Mouse (Mus musculus) heart, embryonic 11.5 days (tissue): ENCODE data around the gene Prr14l. TPM values are rescaled to one million over a fixed set of nuclear protein-coding genes. Genes with fewer than 3 reads are reported as not detected.

ENCODE experiments used
- ATAC-seq: fragments of 200-750 bp; cut with Nextera tagmentation; replicated peaks from 2 replicates; pipeline ENCODE4 v1.8.0; 2017; ENCODE audit warnings: moderate library complexity; ENCODE audit not compliant: insufficient number of reproducible peaks, low FRiP score, low TSS enrichment
- H3K27ac ChIP-seq: fragments of 300-500 bp; sonication (generic); 2 replicates; pipeline ENCODE4 v1.5.1; 2014; ENCODE audit warnings: mild to moderate bottlenecking, low read depth, low read length
- H3K27me3 ChIP-seq: fragments of 300-500 bp; sonication (generic); 2 replicates; pipeline ENCODE4 v1.6.1; 2014; ENCODE audit warnings: mild to moderate bottlenecking, low read length, mixed read lengths; ENCODE audit not compliant: control insufficient read depth, insufficient read depth
- H3K36me3 ChIP-seq: fragments of 300-500 bp; sonication (generic); 2 replicates; pipeline ENCODE4 v1.6.1; 2014; ENCODE audit warnings: mild to moderate bottlenecking, low read length, moderate library complexity, mixed read lengths; ENCODE audit not compliant: control insufficient read depth, insufficient read depth
- H3K4me1 ChIP-seq: fragments of 300-500 bp; sonication (generic); 2 replicates; pipeline ENCODE4 v1.6.1; 2014; ENCODE audit warnings: low read length; ENCODE audit not compliant: control insufficient read depth, insufficient read depth
- H3K4me2 ChIP-seq: fragments of 300-500 bp; sonication (generic); 2 replicates; pipeline ENCODE4 v1.6.1; 2014; ENCODE audit warnings: mild to moderate bottlenecking, moderate library complexity
- H3K4me3 ChIP-seq: fragments of 300-500 bp; sonication (generic); 2 replicates; pipeline ENCODE4 v1.5.1; 2014; ENCODE audit warnings: low read depth, low read length
- H3K9ac ChIP-seq: fragments of 300-500 bp; sonication (generic); 2 replicates; pipeline ENCODE4 v1.6.1; 2014; ENCODE audit warnings: mild to moderate bottlenecking, low read depth, low read length, moderate library complexity
- H3K9me3 ChIP-seq: fragments of 300-500 bp; sonication (generic); replicated peaks from 2 replicates; pipeline ENCODE4 v1.6.1; 2016; ENCODE audit warnings: low read length; ENCODE audit not compliant: control insufficient read depth
- WGBS: fragments of 180-500 bp; shearing (Covaris S2); extraction: QIAGEN DNeasy Blood & Tissue Kit; methylation state at CpG from one replicate; pipeline ENCODE4 v1.1.7; 2014; ENCODE audit not compliant: insufficient replicate concordance; 5-methylcytosine and 5-hydroxymethylcytosine counted together
- polyA plus RNA-seq: library from polyadenylated mRNA; unstranded; fragments of >200 nt; fragmentation: Nextera tagmentation; extraction: Ambion mirVana; gene quantifications from 2 replicates; pipeline ENCODE4 v1.2.1, GENCODE M21; 2014

Prr14l gene
- polyA plus RNA-seq: 9.0 and 11.5 TPM in 2 replicates

GRCm38 (mm10) chr5:32853731-32854507, at the start of gene Prr14l:
Gene Prr14l, minus strand, starts transcription at chr5:32854256.
- H3K4me1 ChIP-seq: peaks cover 13% of the 10 kb centered on the region
- peak within 1 kb of the TSS; percentile 93 for H3K4me3 ChIP-seq
- H3K27me3 ChIP-seq: no peaks in the 10 kb centered on the region
- peak within 1 kb of the TSS; percentile 84 for H3K27ac ChIP-seq
- WGBS: under 1% methylated on average over 51 of the region's 51 CpGs
- H3K4me2 ChIP-seq: peak within 1 kb of the TSS; percentile 88
- H3K9ac ChIP-seq: peak within 1 kb of the TSS; percentile 97
- no peaks in the 10 kb centered on the region for H3K9me3 ChIP-seq
- ATAC-seq: peak; percentile 96
- H3K36me3 ChIP-seq: no peaks in the 10 kb centered on the region; the same call in 1 of the 2 replicates

GRCm38 (mm10) chr5:32886739-32887138, 32.7 kb upstream of the Prr14l start:
- H3K27ac ChIP-seq: no peak overlapping the region
- no peak overlapping the region for H3K9ac ChIP-seq
- no peaks in the 10 kb centered on the region for H3K4me1 ChIP-seq
- no peak for ATAC-seq
- WGBS: 67% methylated on average over 3 of the region's 3 CpGs
- no peak overlapping the region for H3K4me3 ChIP-seq
- H3K27me3 ChIP-seq: no peaks in the 10 kb centered on the region
- H3K9me3 ChIP-seq: no peaks in the 10 kb centered on the region
- no peak overlapping the region for H3K4me2 ChIP-seq
- H3K36me3 ChIP-seq: peaks cover 22% of the 10 kb centered on the region

GRCm38 (mm10) chr5:32872346-32872745, 18.3 kb upstream of the Prr14l start:
- Histone ChIP-seq H3K4me2 (no peak overlapping the region), H3K4me3 (no peak overlapping the region), H3K36me3 (peaks cover 11% of the 10 kb centered on the region), H3K27ac (no peak overlapping the region), H3K9ac (no peak overlapping the region), H3K9me3 (no peaks in the 10 kb centered on the region), H3K4me1 (no peaks in the 10 kb centered on the region), H3K27me3 (no peaks in the 10 kb centered on the region)
- 88% methylated on average over 5 of the region's 5 CpGs for WGBS
- no peak for ATAC-seq

GRCm38 (mm10) chr5:32869389-32870024, 15.5 kb upstream of the Prr14l start:
- H3K4me2 ChIP-seq: no peak overlapping the region
- 94% methylated on average over 5 of the region's 5 CpGs for WGBS
- no peak overlapping the region for H3K9ac ChIP-seq
- H3K27ac ChIP-seq: no peak overlapping the region
- H3K4me1 ChIP-seq: peaks cover 2% of the 10 kb centered on the region; the same call in 1 of the 2 replicates
- ATAC-seq: no peak
- peaks cover 5% of the 10 kb centered on the region for H3K36me3 ChIP-seq
- H3K9me3 ChIP-seq: no peaks in the 10 kb centered on the region
- no peaks in the 10 kb centered on the region for H3K27me3 ChIP-seq
- H3K4me3 ChIP-seq: no peak overlapping the region

GRCm38 (mm10) chr5:32863253-32864228, 9.5 kb upstream of the Prr14l start, which contains the start of gene Depdc5:
Gene Depdc5, plus strand, starts transcription at chr5:32863701.
- Histone ChIP-seq H3K36me3 (peaks cover 5% of the 10 kb centered on the region; the same call in 1 of the 2 replicates), H3K27me3 (no peaks in the 10 kb centered on the region), H3K4me2 (peak within 1 kb of the TSS; percentile 81), H3K9me3 (no peaks in the 10 kb centered on the region), H3K9ac (peak within 1 kb of the TSS; percentile 81), H3K4me3 (peak within 1 kb of the TSS; percentile 83), H3K4me1 (peaks cover 6% of the 10 kb centered on the region; the same call in 1 of the 2 replicates), H3K27ac (peak within 1 kb of the TSS; percentile 71; the same call in 1 of the 2 replicates)
- ATAC-seq: peak; percentile 98
- WGBS: under 1% methylated on average over 50 of the region's 64 CpGs

GRCm38 (mm10) chr5:32862469-32863132, 8.5 kb upstream of the Prr14l start:
- Histone ChIP-seq H3K36me3 (peaks cover 2% of the 10 kb centered on the region; the same call in 1 of the 2 replicates), H3K4me2 (peak overlapping the region; percentile 81), H3K9ac (no peak overlapping the region; the same call in 1 of the 2 replicates), H3K9me3 (no peaks in the 10 kb centered on the region), H3K27ac (no peak overlapping the region), H3K4me1 (peaks cover 6% of the 10 kb centered on the region; the same call in 1 of the 2 replicates), H3K27me3 (no peaks in the 10 kb centered on the region), H3K4me3 (peak overlapping the region; percentile 83; the same call in 1 of the 2 replicates)
- ATAC-seq: no peak
- WGBS: 82% methylated on average over 6 of the region's 6 CpGs

GRCm38 (mm10) chr5:32861082-32861481, 7.0 kb upstream of the Prr14l start:
- Histone ChIP-seq H3K4me2 (no peak overlapping the region), H3K9me3 (no peaks in the 10 kb centered on the region), H3K27ac (no peak overlapping the region), H3K4me1 (peaks cover 6% of the 10 kb centered on the region; the same call in 1 of the 2 replicates), H3K36me3 (no peaks in the 10 kb centered on the region), H3K4me3 (no peak overlapping the region), H3K27me3 (no peaks in the 10 kb centered on the region), H3K9ac (no peak overlapping the region)
- WGBS: 84% methylated on average over 1 of the region's 1 CpGs
- ATAC-seq: no peak
